Mouse (Mus musculus) limb, embryonic 11.5 days (tissue): ENCODE data around the gene Rbm8a. TPM values are rescaled to one million over a fixed set of nuclear protein-coding genes. Genes with fewer than 3 reads are reported as not detected.
A peak's percentile ranks its signal among the peaks of the same experiment; 100 is the strongest.

Source experiments
- ATAC-seq: fragments of 200-750 bp; cut with Nextera tagmentation; 2 replicates; pipeline ENCODE4 v1.8.0; 2017; ENCODE audit warnings: low read depth; ENCODE audit not compliant: insufficient number of reproducible peaks, low FRiP score, low TSS enrichment
- DNase-seq: peaks from one replicate; pipeline ENCODE4 v3.0.0-alpha.2; 2015; ENCODE audit warnings: low spot score
- H3K27ac ChIP-seq: fragments of 300-500 bp; sonication (generic); replicated peaks from 2 replicates; pipeline ENCODE4 v1.5.1; 2014; ENCODE audit warnings: low read depth, mild to moderate bottlenecking, low read length
- H3K27me3 ChIP-seq: fragments of 300-500 bp; sonication (generic); 2 replicates; pipeline ENCODE4 v1.6.1; 2014; ENCODE audit warnings: mild to moderate bottlenecking, low read length, mixed read lengths; ENCODE audit not compliant: control insufficient read depth, insufficient read depth
- H3K36me3 ChIP-seq: fragments of 300-500 bp; sonication (generic); 2 replicates; pipeline ENCODE4 v1.6.1; 2014; ENCODE audit warnings: mild to moderate bottlenecking, low read length, moderate library complexity, mixed read lengths; ENCODE audit not compliant: control insufficient read depth, insufficient read depth
- H3K4me1 ChIP-seq: fragments of 300-500 bp; sonication (generic); 2 replicates; pipeline ENCODE4 v1.6.1; 2014; ENCODE audit warnings: low read length, mixed read lengths; ENCODE audit not compliant: control insufficient read depth, insufficient read depth
- H3K4me2 ChIP-seq: fragments of 300-500 bp; sonication (generic); 2 replicates; pipeline ENCODE4 v1.6.1; 2014; ENCODE audit warnings: low read depth, mild to moderate bottlenecking, moderate library complexity; ENCODE audit not compliant: severe bottlenecking
- H3K4me3 ChIP-seq: fragments of 300-500 bp; sonication (generic); 2 replicates; pipeline ENCODE4 v1.5.1; 2014; ENCODE audit warnings: low read depth, low read length
- H3K9ac ChIP-seq: fragments of 300-500 bp; sonication (generic); 2 replicates; pipeline ENCODE4 v1.6.1; 2014; ENCODE audit warnings: mild to moderate bottlenecking, low read length
- H3K9me3 ChIP-seq: fragments of 300-500 bp; sonication (generic); 2 replicates; pipeline ENCODE4 v1.6.1; 2016; ENCODE audit warnings: low read length; ENCODE audit not compliant: control insufficient read depth
- WGBS: fragments of 180-500 bp; shearing (Covaris S2); extraction: QIAGEN DNeasy Blood & Tissue Kit; methylation state at CpG from one replicate; pipeline ENCODE4 v1.1.7; 2014; 5-methylcytosine and 5-hydroxymethylcytosine counted together
- polyA plus RNA-seq: library from polyadenylated mRNA; unstranded; fragments of >200 nt; fragmentation: Nextera tagmentation; extraction: Ambion mirVana; gene quantifications from 2 replicates; pipeline ENCODE4 v1.2.1, GENCODE M21; 2014

The Rbm8a gene
- polyA plus RNA-seq, 1 experiment from 2014 or later, result 241 TPM

- H3K27ac ChIP-seq, result no peak overlapping the region
- 89% methylated on average over 4 of the region's 4 CpGs for WGBS
- H3K4me2 ChIP-seq, result no peak overlapping the region
- no peak overlapping the region for H3K9ac ChIP-seq
- DNase-seq, result no peak
- ATAC-seq, result no peak
- no peaks in the 10 kb centered on the region for H3K9me3 ChIP-seq
- peaks cover 13% of the 10 kb centered on the region for H3K36me3 ChIP-seq
- H3K27me3 ChIP-seq, result no peaks in the 10 kb centered on the region
- no peaks in the 10 kb centered on the region for H3K4me1 ChIP-seq
- no peak overlapping the region for H3K4me3 ChIP-seq
Measured at GRCm38 (mm10) chr3:96623201-96623600, 6.5 kb upstream of the Rbm8a start.

DNA sequence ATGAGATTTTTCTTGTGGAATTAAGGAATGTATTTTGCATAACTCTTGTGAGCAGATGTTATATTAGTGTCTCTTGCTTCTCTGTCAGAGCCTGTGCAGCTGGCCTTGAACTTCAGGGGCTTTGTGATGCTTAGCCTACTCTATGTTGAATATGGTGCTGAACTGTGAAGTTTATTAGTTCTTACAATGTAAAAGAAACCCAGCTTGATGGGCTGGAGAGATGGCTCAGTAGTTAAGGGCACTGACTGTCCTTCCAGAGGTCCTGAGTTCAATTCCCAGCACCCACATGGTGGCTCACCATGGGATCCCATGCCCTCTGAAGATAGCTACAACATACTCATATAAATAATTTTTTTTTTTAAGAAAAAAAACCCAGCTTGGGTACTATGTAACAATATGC lies 2.3 kb downstream of the Rbm8a start:
- ATAC-seq (no peak), DNase-seq (no peak)
- Histone ChIP-seq H3K4me1 (peaks cover 10% of the 10 kb centered on the region; the same call in 1 of the 2 replicates), H3K36me3 (peaks cover 7% of the 10 kb centered on the region; the same call in 1 of the 2 replicates), H3K9me3 (peaks cover 2% of the 10 kb centered on the region; the same call in 1 of the 2 replicates), H3K4me3 (no peak overlapping the region), H3K27ac (no peak overlapping the region), H3K9ac (no peak overlapping the region), H3K4me2 (no peak overlapping the region), H3K27me3 (no peaks in the 10 kb centered on the region)

DNA sequence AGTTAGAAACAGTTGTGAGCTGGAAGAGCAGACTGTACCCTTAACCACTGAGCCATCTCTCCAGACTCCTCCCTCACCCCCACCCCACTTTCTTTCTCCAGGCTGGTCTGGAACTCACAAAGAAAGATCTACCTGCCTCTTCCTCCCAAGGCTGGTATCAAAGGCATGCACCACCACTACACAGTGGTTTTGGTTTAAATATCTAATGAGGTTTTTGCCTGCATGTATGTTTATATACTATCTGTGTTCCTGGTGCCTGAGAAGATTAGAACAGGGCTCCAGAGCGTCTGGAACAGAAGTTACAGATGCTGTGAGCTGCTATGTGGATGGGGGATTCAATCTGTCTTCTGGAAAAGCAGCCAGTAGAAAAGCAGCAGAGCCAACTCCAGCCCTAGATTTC lies 4.3 kb downstream of the Rbm8a start:
- Histone ChIP-seq H3K4me3 (no peak overlapping the region), H3K9me3 (peaks cover 2% of the 10 kb centered on the region; the same call in 1 of the 2 replicates), H3K9ac (no peak overlapping the region), H3K27me3 (no peaks in the 10 kb centered on the region), H3K4me2 (no peak overlapping the region), H3K27ac (no peak overlapping the region), H3K36me3 (peaks cover 11% of the 10 kb centered on the region; the same call in 1 of the 2 replicates), H3K4me1 (peaks cover 10% of the 10 kb centered on the region; the same call in 1 of the 2 replicates)
- DNase-seq, result no peak
- WGBS, result 63% methylated on average over 1 of the region's 1 CpGs
- no peak for ATAC-seq

GRCm38 (mm10) chr3:96634928-96635879 lies 5.5 kb downstream of the Rbm8a start, which contains the start of the genes Pex11b and Gm42957:
Gene Pex11b, plus strand, starts transcription at chr3:96635376.
Gene Gm42957, plus strand, starts transcription at chr3:96635474.
- Histone ChIP-seq H3K4me1 (peaks cover 10% of the 10 kb centered on the region; the same call in 1 of the 2 replicates), H3K27me3 (no peaks in the 10 kb centered on the region), H3K4me3 (peak within 1 kb of the TSS; percentile 95), H3K9me3 (peaks cover 2% of the 10 kb centered on the region; the same call in 1 of the 2 replicates), H3K4me2 (peak within 1 kb of the TSS; percentile 81), H3K27ac (peak within 1 kb of the TSS; percentile 73; the same call in 1 of the 2 replicates), H3K9ac (peak within 1 kb of the TSS; percentile 95), H3K36me3 (peaks cover 13% of the 10 kb centered on the region; the same call in 1 of the 2 replicates)
- 2% methylated on average over 60 of the region's 60 CpGs for WGBS
- ATAC-seq, result peak; percentile 81
- DNase-seq, result peak; percentile 86

- H3K27me3 ChIP-seq, result no peaks in the 10 kb centered on the region
- 11% methylated on average over 15 of the region's 15 CpGs for WGBS
- peaks cover 2% of the 10 kb centered on the region; the same call in 1 of the 2 replicates for H3K9me3 ChIP-seq
- peak overlapping the region; percentile 81 for H3K4me2 ChIP-seq
- peaks cover 13% of the 10 kb centered on the region; the same call in 1 of the 2 replicates for H3K36me3 ChIP-seq
- peak overlapping the region; percentile 95 for H3K4me3 ChIP-seq
- peak overlapping the region; percentile 73; the same call in 1 of the 2 replicates for H3K27ac ChIP-seq
- peak overlapping the region; percentile 95 for H3K9ac ChIP-seq
- ATAC-seq (no peak), DNase-seq (no peak)
- H3K4me1 ChIP-seq, result peaks cover 6% of the 10 kb centered on the region; the same call in 1 of the 2 replicates
Measured at GRCm38 (mm10) chr3:96635906-96636305, 6.2 kb downstream of the Rbm8a start.

DNA sequence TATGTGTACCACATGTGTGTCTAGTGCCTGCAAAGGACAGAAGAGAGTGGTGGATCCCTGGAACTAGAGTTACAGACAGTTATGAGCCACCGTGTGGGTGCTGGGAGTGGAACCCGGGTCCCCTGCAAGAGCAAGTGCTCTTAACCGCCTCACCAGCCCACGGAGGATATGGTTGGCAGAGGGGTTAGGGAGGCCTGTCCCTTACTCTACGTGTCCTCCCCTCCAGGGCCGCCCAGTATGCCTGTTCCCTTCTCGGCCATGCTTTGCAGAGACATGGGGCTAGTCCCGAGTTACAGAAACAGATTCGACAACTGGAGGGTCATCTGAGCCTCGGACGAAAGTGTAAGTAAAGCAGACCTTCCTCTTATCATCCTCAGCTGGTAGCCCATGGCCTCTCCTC lies 6.7 kb downstream of the Rbm8a start:
- 0 out of 2 replicates have a peak, but pooled peaks cover 3% of the 10 kb centered on the region for H3K4me1 ChIP-seq
- no peak overlapping the region; the same call in 1 of the 2 replicates for H3K27ac ChIP-seq
- peak overlapping the region; percentile 95; the same call in 1 of the 2 replicates for H3K9ac ChIP-seq
- 69% methylated on average over 11 of the region's 11 CpGs for WGBS
- H3K4me3 ChIP-seq, result peak overlapping the region; percentile 95
- ATAC-seq (no peak), DNase-seq (peak; percentile 22)
- H3K36me3 ChIP-seq, result peaks cover 13% of the 10 kb centered on the region; the same call in 1 of the 2 replicates
- peaks cover 2% of the 10 kb centered on the region; the same call in 1 of the 2 replicates for H3K9me3 ChIP-seq
- H3K4me2 ChIP-seq, result peak overlapping the region; percentile 81
- H3K27me3 ChIP-seq, result no peaks in the 10 kb centered on the region

DNA sequence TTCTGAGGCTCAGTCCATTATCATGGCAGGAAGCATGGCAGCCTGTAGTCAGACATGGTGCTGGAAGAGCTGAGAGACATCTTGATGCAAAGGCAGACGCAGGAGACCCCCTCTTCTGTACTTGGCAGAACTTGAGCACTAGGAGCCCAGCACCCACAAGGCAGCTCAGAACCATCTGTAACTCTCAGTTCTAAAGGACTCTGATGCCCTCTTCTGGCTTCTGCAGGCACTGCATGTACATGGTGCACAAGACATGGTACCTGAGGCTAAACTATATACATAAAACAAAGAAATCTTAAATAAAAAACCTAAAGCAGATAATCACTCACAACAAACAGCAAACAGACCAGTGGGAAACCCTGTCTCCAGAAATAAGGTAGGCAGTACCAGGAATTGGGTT lies 9.5 kb downstream of the Rbm8a start:
- no peak overlapping the region for H3K27ac ChIP-seq
- H3K36me3 ChIP-seq, result peaks cover 6% of the 10 kb centered on the region; the same call in 1 of the 2 replicates
- no peak overlapping the region for H3K4me2 ChIP-seq
- 62% methylated on average over 1 of the region's 1 CpGs for WGBS
- ATAC-seq (no peak), DNase-seq (peak; percentile 71)
- H3K9ac ChIP-seq, result no peak overlapping the region
- no peaks in the 10 kb centered on the region for H3K9me3 ChIP-seq
- no peak overlapping the region for H3K4me3 ChIP-seq
- 0 out of 2 replicates have a peak, but pooled peaks cover 3% of the 10 kb centered on the region for H3K4me1 ChIP-seq
- no peaks in the 10 kb centered on the region for H3K27me3 ChIP-seq

DNA sequence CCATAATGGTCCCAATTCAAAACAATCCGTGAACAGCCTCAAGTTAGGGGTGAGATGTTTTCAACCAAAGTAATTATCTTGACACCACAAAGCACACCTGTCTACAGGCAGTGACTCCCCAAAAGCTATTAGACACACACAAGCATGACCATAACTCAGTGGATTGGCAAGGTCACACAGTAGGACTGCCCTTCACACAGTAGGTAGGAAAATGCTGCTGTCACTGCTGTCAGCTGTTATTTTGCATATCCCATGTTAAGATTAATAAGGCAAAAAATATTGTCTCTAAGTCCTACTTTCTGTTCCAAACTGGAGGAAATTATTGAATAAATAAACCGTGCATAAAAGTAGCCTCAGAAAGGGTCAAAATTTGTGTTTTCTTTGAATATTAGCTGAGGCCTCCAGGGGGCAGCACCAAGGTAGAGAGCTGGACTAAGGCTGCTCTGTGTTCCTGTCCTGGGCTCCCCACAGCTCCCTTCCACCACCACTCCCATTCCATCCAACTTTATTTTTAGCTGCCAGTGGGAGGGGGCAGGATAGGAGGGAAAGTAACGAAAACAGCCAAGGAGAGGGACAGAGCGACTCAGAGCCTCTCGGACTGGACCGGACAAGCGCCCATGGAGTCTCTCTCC lies 15.4 kb downstream of the Rbm8a start, which contains the start of gene Itga10:
Gene Itga10 (plus strand): TSS at position 567 of the 632 bp plus-strand sequence.
- Histone ChIP-seq H3K9me3 (no peaks in the 10 kb centered on the region), H3K27ac (no peak within 1 kb of the TSS), H3K4me1 (no peaks in the 10 kb centered on the region), H3K36me3 (no peaks in the 10 kb centered on the region), H3K27me3 (no peaks in the 10 kb centered on the region), H3K4me2 (no peak within 1 kb of the TSS), H3K9ac (no peak within 1 kb of the TSS), H3K4me3 (no peak within 1 kb of the TSS)
- WGBS, result 74% methylated on average over 7 of the region's 7 CpGs
- DNase-seq (peak; percentile 56), ATAC-seq (no peak)
